11 mouse cellular contexts compared by ENCODE assay signal in genomic region chrX:94548227-94548626, GRCm38 (mm10). TPM values are rescaled to one million over a fixed set of nuclear protein-coding genes. Genes with fewer than 3 reads are reported as not detected.
DNase-seq lines count a peak whose midpoint lies in the region; ATAC-seq and TF ChIP-seq lines count a peak whose summit lies in the region.
"Had no signal": no experiment of that assay in that cellular context is flagged by ENCODE, and none has a peak within 500 bp of the region (broad histone marks: within the 10 kb centered on the region; RNA-seq: fewer than 3 reads in every experiment).

No protein-coding gene starts in this region.

- no peak for TF ChIP-seq POLR2A in heart, adult 2 months (IDR thresholded peaks at IDR 0.05; ENCODE audit: insufficient read depth, low read depth, low read length)
- no peak for TF ChIP-seq POLR2A in MEL (IDR thresholded peaks at IDR 0.05; ENCODE audit: control insufficient read depth in 1 of 2, insufficient read depth in 1 of 2, low read depth in 1 of 2, low read length in 2 of 2, poor library complexity in 1 of 2)

- no peak overlapping the region for H3K4me3 ChIP-seq in heart, adult 2 months
- H3K4me3 ChIP-seq in lung, postnatal 0 days (ENCODE audit: low read depth, low read length), result no peak overlapping the region
- no peak overlapping the region for H3K4me3 ChIP-seq in MEL (ENCODE audit: control insufficient read depth in 1 of 2, insufficient read depth in 1 of 2, low read depth in 2 of 2, low read length in 2 of 2)
- H3K4me3 ChIP-seq in embryonic facial prominence, embryonic 10.5 days, result no peak overlapping the region
- no peak overlapping the region for H3K4me3 ChIP-seq in hindbrain, embryonic 16.5 days (ENCODE audit: low read length)
- H3K4me3 ChIP-seq: embryonic facial prominence, embryonic 12.5 days; limb, embryonic 12.5 days; neural tube, embryonic 13.5 days had no signal

- TF ChIP-seq RAD21 in MEL (IDR thresholded peaks at IDR 0.05; ENCODE audit: low read depth, low read length), result peak; percentile 56

- no peak overlapping the region for H3K4me2 ChIP-seq in lung, postnatal 0 days (replicated peaks; ENCODE audit: low read depth, low read length)
- H3K4me2 ChIP-seq in hindbrain, embryonic 16.5 days (ENCODE audit: low read length), result no peak overlapping the region
- H3K4me2 ChIP-seq: embryonic facial prominence, embryonic 12.5 days; limb, embryonic 12.5 days; neural tube, embryonic 13.5 days had no signal

- no peaks in the 10 kb centered on the region for H3K27me3 ChIP-seq in heart, adult 2 months (ENCODE audit: control insufficient read depth, insufficient read depth, low read length)
- H3K27me3 ChIP-seq in lung, postnatal 0 days (replicated peaks; ENCODE audit: insufficient read depth, low read length), result no peaks in the 10 kb centered on the region
- no peaks in the 10 kb centered on the region for H3K27me3 ChIP-seq in MEL (ENCODE audit: control insufficient read depth in 1 of 2, insufficient read depth in 2 of 2, low read length in 2 of 2)
- peaks cover 43% of the 10 kb centered on the region for H3K27me3 ChIP-seq in embryonic facial prominence, embryonic 10.5 days (replicated peaks; ENCODE audit: low read depth, poor library complexity, severe bottlenecking)
- H3K27me3 ChIP-seq in hindbrain, embryonic 16.5 days (replicated peaks; ENCODE audit: control insufficient read depth, insufficient read depth, low read length), result no peaks in the 10 kb centered on the region
- H3K27me3 ChIP-seq: embryonic facial prominence, embryonic 12.5 days; limb, embryonic 12.5 days; neural tube, embryonic 13.5 days had no signal

- WGBS in heart, adult 2 months, result 48% methylated on average over 3 of the region's 3 CpGs
- WGBS in lung, postnatal 0 days, result 30% methylated on average over 3 of the region's 3 CpGs
- WGBS in embryonic facial prominence, embryonic 10.5 days, result 53% methylated on average over 3 of the region's 3 CpGs
- 62% methylated on average over 3 of the region's 3 CpGs for WGBS in hindbrain, embryonic 16.5 days

- no peaks in the 10 kb centered on the region for H3K9me3 ChIP-seq in lung, postnatal 0 days (ENCODE audit: low read length)
- no peaks in the 10 kb centered on the region for H3K9me3 ChIP-seq in MEL (replicated peaks; ENCODE audit: insufficient read depth, low read length)
- no peaks in the 10 kb centered on the region for H3K9me3 ChIP-seq in embryonic facial prominence, embryonic 10.5 days
- H3K9me3 ChIP-seq in hindbrain, embryonic 16.5 days (ENCODE audit: control insufficient read depth, low read length), result no peaks in the 10 kb centered on the region
- H3K9me3 ChIP-seq: embryonic facial prominence, embryonic 12.5 days; limb, embryonic 12.5 days; neural tube, embryonic 13.5 days had no signal

- peak; percentile 51 for TF ChIP-seq CTCF in heart, adult 2 months (IDR thresholded peaks at IDR 0.05)
- TF ChIP-seq CTCF in lung, postnatal 0 days (IDR thresholded peaks at IDR 0.05), result peak; percentile 45
- peak; percentile 17 to 62 (median 45); a peak in 5 of 6 replicates for TF ChIP-seq CTCF in MEL (IDR thresholded peaks at IDR 0.05 in 2 of 3, conservative IDR thresholded peaks at IDR 0.05 in 1 of 3; ENCODE audit: control insufficient read depth in 1 of 3, insufficient read depth in 1 of 3, low read depth in 2 of 3, low read length in 3 of 3, poor library complexity in 1 of 3, severe bottlenecking in 1 of 3)

- DNase-seq in heart, adult 2 months, result no peak
- no peak for DNase-seq in heart, postnatal 14 days
- DNase-seq in lung, postnatal 0 days (ENCODE audit: low spot score), result peak; percentile 26
- DNase-seq in lung, postnatal 14 days, result no peak
- peak; percentile 67 for DNase-seq in MEL (ENCODE audit: low read depth, low spot score)
- peak; percentile 15 for DNase-seq in embryonic facial prominence, embryonic 10.5 days (ENCODE audit: low spot score)
- no peak for DNase-seq in layer of hippocampus, adult 8-10 months (ENCODE audit: low spot score in 2 of 2)

- intact Hi-C loops in heart, adult 2 months (cut with DNase I), result loop anchor here (5.0 to 10.0 kb wide), 3 partner anchors 116 to 313 kb away; partner anchors contain the start of gene Klhl15
- intact Hi-C loops in heart, postnatal 14 days (cut with DNase I), result loop anchor here (5.0 to 10.0 kb wide), 3 partner anchors 116 to 897 kb away; partner anchors contain the start of gene Amer1

- no peak overlapping the region for H3K27ac ChIP-seq in heart, adult 2 months
- H3K27ac ChIP-seq in lung, postnatal 0 days (ENCODE audit: low read length), result no peak overlapping the region
- no peak overlapping the region for H3K27ac ChIP-seq in MEL (ENCODE audit: control insufficient read depth, low read depth, low read length)
- no peak overlapping the region for H3K27ac ChIP-seq in embryonic facial prominence, embryonic 10.5 days (replicated peaks)
- H3K27ac ChIP-seq in hindbrain, embryonic 16.5 days (ENCODE audit: low read depth, low read length), result no peak overlapping the region
- H3K27ac ChIP-seq: embryonic facial prominence, embryonic 12.5 days; limb, embryonic 12.5 days; neural tube, embryonic 13.5 days had no signal

- H3K36me3 ChIP-seq in heart, adult 2 months (ENCODE audit: control insufficient read depth, insufficient read depth, low read length), result no peaks in the 10 kb centered on the region
- H3K36me3 ChIP-seq in lung, postnatal 0 days (ENCODE audit: insufficient read depth, low read length), result no peaks in the 10 kb centered on the region
- H3K36me3 ChIP-seq in MEL (ENCODE audit: control insufficient read depth in 1 of 2, insufficient read depth in 2 of 2, low read length in 2 of 2), result peaks cover 0 to 5% of the 10 kb centered on the region in 2 experiments; a peak in 2 of 4 replicates
- no peaks in the 10 kb centered on the region for H3K36me3 ChIP-seq in embryonic facial prominence, embryonic 10.5 days (replicated peaks)
- H3K36me3 ChIP-seq in hindbrain, embryonic 16.5 days (ENCODE audit: control insufficient read depth, insufficient read depth, low read length), result no peaks in the 10 kb centered on the region
- H3K36me3 ChIP-seq: embryonic facial prominence, embryonic 12.5 days; limb, embryonic 12.5 days; neural tube, embryonic 13.5 days had no signal

- no peak for ATAC-seq in lung, postnatal 0 days
- ATAC-seq in hindbrain, embryonic 16.5 days, result no peak

- TF ChIP-seq EP300 in heart, adult 2 months (IDR thresholded peaks at IDR 0.05; ENCODE audit: insufficient read depth, low read depth, low read length), result no peak
- no peak for TF ChIP-seq EP300 in lung, postnatal 0 days (IDR thresholded peaks at IDR 0.05)
- TF ChIP-seq EP300 in MEL (IDR thresholded peaks at IDR 0.05; ENCODE audit: low read depth in 1 of 2, low read length in 2 of 2), result no peak

- H3K4me1 ChIP-seq in heart, adult 2 months (ENCODE audit: control insufficient read depth, insufficient read depth, low read length), result no peaks in the 10 kb centered on the region; the same call in 1 of the 2 replicates
- no peaks in the 10 kb centered on the region for H3K4me1 ChIP-seq in lung, postnatal 0 days (ENCODE audit: insufficient read depth, low read depth, low read length)
- peaks cover 0 to 3% of the 10 kb centered on the region in 2 experiments; a peak in 2 of 4 replicates for H3K4me1 ChIP-seq in MEL (ENCODE audit: control insufficient read depth in 1 of 2, insufficient read depth in 2 of 2, low read length in 2 of 2)
- peaks cover 7% of the 10 kb centered on the region for H3K4me1 ChIP-seq in embryonic facial prominence, embryonic 10.5 days
- no peaks in the 10 kb centered on the region for H3K4me1 ChIP-seq in hindbrain, embryonic 16.5 days (ENCODE audit: control insufficient read depth, insufficient read depth, low read depth, low read length)
- H3K4me1 ChIP-seq: embryonic facial prominence, embryonic 12.5 days; limb, embryonic 12.5 days; neural tube, embryonic 13.5 days had no signal

- no peak overlapping the region for H3K9ac ChIP-seq in heart, adult 2 months (ENCODE audit: low read depth, low read length)
- no peak overlapping the region for H3K9ac ChIP-seq in lung, postnatal 0 days (replicated peaks; ENCODE audit: low read depth)
- H3K9ac ChIP-seq in MEL (ENCODE audit: control insufficient read depth, low read depth, low read length, poor library complexity, severe bottlenecking), result no peak overlapping the region
- no peak overlapping the region for H3K9ac ChIP-seq in hindbrain, embryonic 16.5 days (ENCODE audit: low read depth, low read length)
- H3K9ac ChIP-seq: embryonic facial prominence, embryonic 12.5 days; limb, embryonic 12.5 days; neural tube, embryonic 13.5 days had no signal

- H3K79me2 ChIP-seq in heart, adult 2 months (replicated peaks; ENCODE audit: control insufficient read depth, insufficient read depth, low read length), result no peaks in the 10 kb centered on the region
- H3K79me2 ChIP-seq in MEL (ENCODE audit: control insufficient read depth, insufficient read depth, low read length, poor library complexity), result no peaks in the 10 kb centered on the region

TF ChIP-seq in MEL, 35 proteins besides CTCF, POLR2A, EP300 and RAD21:
- TF ChIP-seq MAZ (IDR thresholded peaks at IDR 0.05; ENCODE audit: low read depth, low read length) (no peak), ZC3H11A (IDR thresholded peaks at IDR 0.05; ENCODE audit: low read depth, low read length) (0 out of 2 replicates have a peak, but pooled peaks have one; percentile 25), MAX (IDR thresholded peaks at IDR 0.05; ENCODE audit: low read length) (no peak), SMC3 (IDR thresholded peaks at IDR 0.05; ENCODE audit: low read depth, low read length) (peak; percentile 66)

RNA-seq across cellular contexts. Expression of gene Maged1, which starts 6.3 kb away (rescaled TPM):
- total RNA-seq in heart, adult 2 months (2021), result 10 to 100 TPM; 88.7 to 96.1 TPM
- 117 and 135 TPM in 2 replicates for polyA plus RNA-seq in heart, adult 2 months (2012; rRNA removed)
- total RNA-seq in heart, postnatal 14 days (2021), result 100 to 1,000 TPM; 111 to 115 TPM
- 211 and 222 TPM in 2 replicates for polyA plus RNA-seq in lung, postnatal 0 days (2015; fragmentation: Nextera tagmentation; extraction: Ambion mirVana)
- 12.1 and 12.9 TPM in 2 replicates for total RNA-seq in MEL (2012; rRNA removed)
- 10 to 100 TPM in 1 of 2 experiments, not detected in 1; 30.4 TPM for polyA plus RNA-seq in MEL (2012; ENCODE audit: insufficient read depth in 1 of 2, insufficient read length in 2 of 2, low read depth in 1 of 2, low replicate concordance in 2 of 2, missing spikeins in 1 of 2)
- polyA plus RNA-seq in embryonic facial prominence, embryonic 10.5 days (2016; fragmentation: Nextera tagmentation; extraction: Ambion mirVana), result 696 and 702 TPM in 2 replicates
- polyA plus RNA-seq in hindbrain, embryonic 16.5 days (2015; fragmentation: Nextera tagmentation; extraction: Ambion mirVana), result 956 and 1,025 TPM in 2 replicates
- total RNA-seq in layer of hippocampus, adult 8-10 months (2022), result 100 to 1,000 TPM; 510 to 549 (median 529) TPM

Comparison
In these comparisons a context has a peak if more than half of its experiments do, and no peak if none do; other contexts are left out.
1. DNase-seq: peak in lung, postnatal 0 days (single experiment), MEL (single experiment) and embryonic facial prominence, embryonic 10.5 days (single experiment); none in heart, adult 2 months (0 of 2), heart, postnatal 14 days (0 of 2), lung, postnatal 14 days (single experiment) and layer of hippocampus, adult 8-10 months (0 of 2).
2. Peak in every context shown above with its lines, with median percentiles within 50 percentile points of each other: CTCF ChIP-seq.